Mouse (Mus musculus): ENCODE measurements around the gene Fundc1. TPM values are rescaled to one million over a fixed set of nuclear protein-coding genes. Genes with fewer than 3 reads are reported as not detected.

The Fundc1 gene
- polyA plus RNA-seq (2015; fragmentation: Nextera tagmentation; extraction: Ambion mirVana) = 22.0 and 23.3 TPM in 2 replicates

DNA sequence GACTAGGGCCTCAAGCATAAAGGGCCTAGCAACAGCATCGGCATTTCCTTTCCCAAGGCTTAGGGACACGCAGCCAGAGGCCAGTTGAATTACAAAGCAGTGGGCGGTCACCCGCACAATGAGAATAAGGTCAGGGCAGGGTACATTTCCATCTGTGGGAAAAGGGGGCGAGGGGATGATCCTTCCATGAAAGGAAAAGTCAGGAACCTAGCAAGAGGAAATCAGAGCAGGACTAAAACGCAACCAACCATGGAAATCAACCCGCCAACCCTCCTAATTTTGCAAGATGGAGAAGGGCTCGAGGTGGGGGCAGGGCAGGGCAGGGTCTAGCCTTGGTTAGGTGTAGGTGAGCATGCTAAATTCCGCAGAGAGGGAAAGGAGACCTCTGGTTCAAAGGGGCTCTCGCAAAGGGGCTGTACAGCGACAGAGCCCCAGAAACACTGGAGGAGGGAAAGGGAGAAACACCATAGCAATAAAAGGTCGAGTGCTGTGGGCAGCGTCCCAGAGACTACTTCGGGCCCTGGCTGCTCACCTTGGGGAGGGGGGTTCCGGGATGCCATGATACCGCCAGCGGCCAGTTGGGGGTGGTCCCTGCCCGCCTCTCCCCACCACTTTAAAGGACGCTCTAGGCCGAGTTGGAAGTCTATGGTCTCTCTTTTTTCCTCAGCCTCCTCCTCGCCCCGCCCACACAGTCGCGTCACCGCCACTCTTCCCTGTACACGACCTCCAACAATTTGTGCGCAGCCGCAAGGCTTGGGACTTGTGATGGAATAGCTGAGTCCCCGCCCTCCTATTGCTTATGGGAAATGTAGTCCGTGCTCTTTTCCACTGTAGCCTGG lies at the start of gene Fundc1:
Gene Fundc1 (minus strand): TSS at position 705 of the 839 bp plus-strand sequence.
- Histone ChIP-seq H3K4me2 (replicated peaks; ENCODE audit: low read depth) (peak within 1 kb of the TSS; percentile 58), H3K4me1 (replicated peaks; ENCODE audit: control insufficient read depth, insufficient read depth, low read length) (no peaks in the 10 kb centered on the region), H3K27ac (ENCODE audit: low read depth, low read length) (peak within 1 kb of the TSS; percentile 76), H3K4me3 (ENCODE audit: low read depth, low read length) (peak within 1 kb of the TSS; percentile 61), H3K9ac (ENCODE audit: low read depth, low read length) (peak within 1 kb of the TSS; percentile 59), H3K27me3 (replicated peaks; ENCODE audit: control insufficient read depth, insufficient read depth, low read length) (no peaks in the 10 kb centered on the region), H3K36me3 (ENCODE audit: control insufficient read depth, insufficient read depth) (no peaks in the 10 kb centered on the region), H3K9me3 (ENCODE audit: control insufficient read depth) (no peaks in the 10 kb centered on the region)
- peak; percentile 97 for ATAC-seq
- 10% methylated on average over 30 of the region's 30 CpGs for WGBS
- no peak; the same call in 1 of the 2 replicates for TF ChIP-seq CTCF (IDR thresholded peaks at IDR 0.05; ENCODE audit: low read depth)

- no peaks in the 10 kb centered on the region for H3K27me3 ChIP-seq (replicated peaks; ENCODE audit: control insufficient read depth, insufficient read depth, low read length)
- WGBS = 75% methylated on average over 1 of the region's 1 CpGs
- H3K9ac ChIP-seq (ENCODE audit: low read depth, low read length) = no peak overlapping the region
- no peak for ATAC-seq
- no peak overlapping the region for H3K4me3 ChIP-seq (ENCODE audit: low read depth, low read length)
- H3K4me1 ChIP-seq (replicated peaks; ENCODE audit: control insufficient read depth, insufficient read depth, low read length) = no peaks in the 10 kb centered on the region
- no peaks in the 10 kb centered on the region for H3K9me3 ChIP-seq (ENCODE audit: control insufficient read depth)
- H3K27ac ChIP-seq (ENCODE audit: low read depth, low read length) = no peak overlapping the region
- TF ChIP-seq CTCF (IDR thresholded peaks at IDR 0.05; ENCODE audit: low read depth) = 0 out of 2 replicates have a peak, but pooled peaks have one; percentile 21
- no peaks in the 10 kb centered on the region for H3K36me3 ChIP-seq (ENCODE audit: control insufficient read depth, insufficient read depth)
- no peak overlapping the region for H3K4me2 ChIP-seq (replicated peaks; ENCODE audit: low read depth)
Measured at GRCm38 (mm10) chrX:17611253-17611652, 39.1 kb upstream of the Fundc1 start.

DNA sequence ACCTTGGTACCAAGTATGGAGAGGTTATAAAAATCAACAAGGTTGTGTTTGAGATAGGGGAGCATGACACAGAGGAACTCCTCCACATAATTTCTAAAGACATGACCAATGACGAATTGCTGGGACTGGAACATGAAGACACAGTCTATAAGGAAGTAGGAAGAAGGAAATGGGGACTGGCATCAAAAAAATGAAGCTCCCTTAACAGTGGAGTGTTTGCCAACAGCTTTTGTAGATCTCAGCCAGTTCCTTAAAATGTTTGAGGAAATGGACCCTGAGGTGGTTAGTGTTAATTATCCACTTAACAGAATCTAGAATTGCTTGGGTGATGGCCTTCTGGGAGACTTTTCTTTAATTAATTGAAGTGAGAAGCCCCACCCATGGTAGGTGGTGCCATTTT lies 36.6 kb upstream of the Fundc1 start:
- H3K36me3 ChIP-seq (ENCODE audit: control insufficient read depth, insufficient read depth) = no peaks in the 10 kb centered on the region
- no peaks in the 10 kb centered on the region for H3K27me3 ChIP-seq (replicated peaks; ENCODE audit: control insufficient read depth, insufficient read depth, low read length)
- H3K9me3 ChIP-seq (ENCODE audit: control insufficient read depth) = no peaks in the 10 kb centered on the region
- no peak overlapping the region for H3K4me2 ChIP-seq (replicated peaks; ENCODE audit: low read depth)
- H3K27ac ChIP-seq (ENCODE audit: low read depth, low read length) = no peak overlapping the region
- no peak overlapping the region for H3K9ac ChIP-seq (ENCODE audit: low read depth, low read length)
- 71% methylated on average over 1 of the region's 1 CpGs for WGBS
- ATAC-seq = no peak
- no peak for TF ChIP-seq CTCF (IDR thresholded peaks at IDR 0.05; ENCODE audit: low read depth)
- H3K4me3 ChIP-seq (ENCODE audit: low read depth, low read length) = no peak overlapping the region
- no peaks in the 10 kb centered on the region for H3K4me1 ChIP-seq (replicated peaks; ENCODE audit: control insufficient read depth, insufficient read depth, low read length)

GRCm38 (mm10) chrX:17607668-17608067 lies 35.5 kb upstream of the Fundc1 start:
- WGBS = 78% methylated on average over 3 of the region's 3 CpGs
- ATAC-seq = no peak
- Histone ChIP-seq H3K36me3 (ENCODE audit: control insufficient read depth, insufficient read depth) (no peaks in the 10 kb centered on the region), H3K4me3 (ENCODE audit: low read depth, low read length) (no peak overlapping the region), H3K4me2 (replicated peaks; ENCODE audit: low read depth) (no peak overlapping the region), H3K27ac (ENCODE audit: low read depth, low read length) (no peak overlapping the region), H3K4me1 (replicated peaks; ENCODE audit: control insufficient read depth, insufficient read depth, low read length) (no peaks in the 10 kb centered on the region), H3K27me3 (replicated peaks; ENCODE audit: control insufficient read depth, insufficient read depth, low read length) (no peaks in the 10 kb centered on the region), H3K9ac (ENCODE audit: low read depth, low read length) (no peak overlapping the region), H3K9me3 (ENCODE audit: control insufficient read depth) (no peaks in the 10 kb centered on the region)
- no peak for TF ChIP-seq CTCF (IDR thresholded peaks at IDR 0.05; ENCODE audit: low read depth)

DNA sequence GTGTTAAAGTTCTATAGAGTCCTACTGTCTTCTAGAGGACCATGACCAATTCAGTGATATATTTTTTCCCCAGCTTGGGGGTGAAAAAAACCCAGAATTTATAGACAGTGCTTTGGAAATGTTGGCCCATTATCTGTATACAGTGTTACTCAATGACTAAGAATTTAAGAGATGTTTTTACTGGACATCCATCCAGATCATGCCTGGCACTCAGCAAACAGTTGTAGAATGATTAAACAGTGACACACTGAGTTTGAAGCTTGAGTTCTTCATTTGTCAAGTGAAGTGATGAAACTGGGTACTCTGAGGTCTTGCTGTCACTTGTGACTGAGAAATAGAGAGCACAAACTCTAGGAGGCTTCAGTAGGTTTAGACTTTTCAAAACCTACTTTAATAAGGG lies 21.2 kb upstream of the Fundc1 start:
- Histone ChIP-seq H3K9me3 (ENCODE audit: control insufficient read depth) (no peaks in the 10 kb centered on the region), H3K4me1 (replicated peaks; ENCODE audit: control insufficient read depth, insufficient read depth, low read length) (no peaks in the 10 kb centered on the region), H3K4me2 (replicated peaks; ENCODE audit: low read depth) (no peak overlapping the region), H3K27me3 (replicated peaks; ENCODE audit: control insufficient read depth, insufficient read depth, low read length) (no peaks in the 10 kb centered on the region), H3K36me3 (ENCODE audit: control insufficient read depth, insufficient read depth) (no peaks in the 10 kb centered on the region), H3K9ac (ENCODE audit: low read depth, low read length) (no peak overlapping the region), H3K27ac (ENCODE audit: low read depth, low read length) (no peak overlapping the region), H3K4me3 (ENCODE audit: low read depth, low read length) (no peak overlapping the region)
- TF ChIP-seq CTCF (IDR thresholded peaks at IDR 0.05; ENCODE audit: low read depth) = no peak
- ATAC-seq = no peak

DNA sequence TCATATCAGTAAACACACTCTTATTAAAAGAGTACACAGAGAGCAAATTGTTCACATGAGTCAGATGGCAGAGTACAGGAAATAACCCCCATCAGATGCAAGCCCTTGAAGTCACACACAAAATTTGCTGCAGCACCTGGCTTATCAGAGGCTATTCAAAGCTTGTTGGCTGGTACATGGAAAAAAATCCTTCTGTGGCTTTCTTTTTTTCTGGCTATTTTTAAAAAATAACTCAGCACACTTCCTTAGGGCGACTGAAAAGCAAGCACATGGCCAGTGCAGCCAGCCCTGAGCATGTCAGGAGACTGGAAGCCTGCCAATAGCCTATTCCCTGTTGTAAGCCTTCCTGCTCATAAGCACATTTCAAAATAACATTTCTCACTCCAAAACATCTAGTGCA lies 18.6 kb upstream of the Fundc1 start:
- Histone ChIP-seq H3K36me3 (ENCODE audit: control insufficient read depth, insufficient read depth) (no peaks in the 10 kb centered on the region), H3K27ac (ENCODE audit: low read depth, low read length) (no peak overlapping the region), H3K27me3 (replicated peaks; ENCODE audit: control insufficient read depth, insufficient read depth, low read length) (no peaks in the 10 kb centered on the region), H3K9me3 (ENCODE audit: control insufficient read depth) (no peaks in the 10 kb centered on the region), H3K9ac (ENCODE audit: low read depth, low read length) (no peak overlapping the region), H3K4me1 (replicated peaks; ENCODE audit: control insufficient read depth, insufficient read depth, low read length) (no peaks in the 10 kb centered on the region), H3K4me3 (ENCODE audit: low read depth, low read length) (no peak overlapping the region), H3K4me2 (replicated peaks; ENCODE audit: low read depth) (no peak overlapping the region)
- no peak for TF ChIP-seq CTCF (IDR thresholded peaks at IDR 0.05; ENCODE audit: low read depth)
- WGBS = 17% methylated on average over 1 of the region's 1 CpGs
- no peak for ATAC-seq

All from intestine, postnatal 0 days (tissue).